Mouse (Mus musculus) embryonic facial prominence, embryonic 13.5 days (tissue): ENCODE results near the gene Tnk1. TPM values are rescaled to one million over a fixed set of nuclear protein-coding genes. Genes with fewer than 3 reads are reported as not detected.
A peak's percentile ranks its signal among the peaks of the same experiment; 100 is the strongest.

Experiments
- ATAC-seq: fragments of 200-750 bp; cut with Nextera tagmentation; 2 replicates; pipeline ENCODE4 v1.8.0; 2017; ENCODE audit warnings: low read depth; ENCODE audit not compliant: insufficient number of reproducible peaks, insufficient read depth, low FRiP score, low TSS enrichment
- H3K27ac ChIP-seq: fragments of 300-500 bp; sonication (generic); 2 replicates; pipeline ENCODE4 v1.5.1; 2015; ENCODE audit warnings: moderate library complexity, mild to moderate bottlenecking, inconsistent platforms
- H3K27me3 ChIP-seq: fragments of 300-500 bp; sonication (generic); 2 replicates; pipeline ENCODE4 v1.6.1; 2015; ENCODE audit warnings: mild to moderate bottlenecking, inconsistent platforms
- H3K36me3 ChIP-seq: fragments of 300-500 bp; sonication (generic); 2 replicates; pipeline ENCODE4 v1.6.1; 2015; ENCODE audit warnings: mild to moderate bottlenecking, inconsistent platforms
- H3K4me1 ChIP-seq: fragments of 300-500 bp; sonication (generic); 2 replicates; pipeline ENCODE4 v1.6.1; 2015; ENCODE audit warnings: inconsistent platforms
- H3K4me2 ChIP-seq: fragments of 300-500 bp; sonication (generic); 2 replicates; pipeline ENCODE4 v1.6.1; 2015; ENCODE audit warnings: moderate library complexity, mild to moderate bottlenecking, inconsistent platforms
- H3K4me3 ChIP-seq: fragments of 300-500 bp; sonication (generic); 2 replicates; pipeline ENCODE4 v1.5.1; 2015; ENCODE audit warnings: mild to moderate bottlenecking, inconsistent platforms
- H3K9ac ChIP-seq: fragments of 300-500 bp; sonication (generic); 2 replicates; pipeline ENCODE4 v1.6.1; 2015; ENCODE audit warnings: mild to moderate bottlenecking, inconsistent platforms
- H3K9me3 ChIP-seq: fragments of 300-500 bp; sonication (generic); 2 replicates; pipeline ENCODE4 v1.6.1; 2016; ENCODE audit warnings: inconsistent platforms
- WGBS: fragments of 180-500 bp; shearing (Covaris S2); methylation state at CpG from one replicate; pipeline ENCODE4 v1.1.7; 2015; ENCODE audit warnings: mixed read lengths; 5-methylcytosine and 5-hydroxymethylcytosine counted together
- polyA plus RNA-seq: library from polyadenylated mRNA; unstranded; fragments of >200 nt; fragmentation: Nextera tagmentation; extraction: Ambion mirVana; gene quantifications from 2 replicates; pipeline ENCODE4 v1.2.1, GENCODE M21; 2015

Tnk1 gene
- polyA plus RNA-seq, result 4.9 and 5.3 TPM in 2 replicates

DNA sequence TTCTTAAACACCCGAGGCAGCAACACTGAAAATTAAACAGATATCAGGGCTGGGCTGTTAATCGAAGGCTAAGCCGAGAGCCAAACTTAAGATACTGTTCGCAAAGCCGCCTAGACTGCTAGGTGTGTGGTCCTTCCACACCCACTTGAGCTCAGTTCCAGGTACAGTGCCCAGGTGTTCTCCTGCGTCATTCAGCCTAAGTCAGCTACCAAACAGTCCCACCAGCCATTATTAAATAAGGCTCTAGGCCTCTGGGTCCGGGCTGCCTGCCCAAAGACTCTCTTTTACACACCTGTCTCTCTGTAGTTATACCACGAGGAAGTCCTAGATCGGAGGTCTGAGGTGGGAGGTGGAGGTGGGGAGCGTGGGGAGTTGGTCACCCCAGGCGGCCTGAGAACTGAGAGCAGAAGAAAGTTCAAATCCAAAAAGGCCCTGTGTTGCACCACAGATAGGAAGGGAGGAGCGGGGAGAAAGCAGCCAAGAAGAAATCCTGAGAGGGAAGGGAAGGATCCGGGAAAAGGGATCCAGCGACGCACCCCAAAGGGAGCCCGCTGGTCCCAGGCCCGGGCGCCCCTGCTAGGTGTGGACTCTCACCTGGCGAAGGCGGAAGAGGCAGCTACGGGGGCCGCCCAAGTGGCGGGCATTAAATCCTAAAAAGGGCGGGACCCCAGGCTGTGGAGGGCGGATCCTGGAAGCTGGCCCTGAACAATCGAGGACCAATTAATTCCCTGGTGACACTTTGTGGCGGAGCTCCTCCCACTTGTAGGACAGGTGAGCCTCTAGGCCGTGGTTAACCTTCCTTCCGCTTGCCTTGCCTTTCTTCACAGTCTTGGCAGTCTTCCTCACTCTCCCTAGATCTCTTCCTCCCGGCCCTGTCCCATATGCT lies at the start of gene Tnk1:
Gene Tnk1 (minus strand): TSS at position 618 of the 886 bp plus-strand sequence.
- peaks cover 27% of the 10 kb centered on the region for H3K27me3 ChIP-seq
- H3K4me2 ChIP-seq, result peak within 1 kb of the TSS; percentile 42
- WGBS, result 17% methylated on average over 30 of the region's 30 CpGs
- no peak for ATAC-seq
- H3K9me3 ChIP-seq, result no peaks in the 10 kb centered on the region
- peak within 1 kb of the TSS; percentile 27 for H3K4me3 ChIP-seq
- H3K36me3 ChIP-seq, result no peaks in the 10 kb centered on the region; the same call in 1 of the 2 replicates
- peak within 1 kb of the TSS; percentile 58; the same call in 1 of the 2 replicates for H3K9ac ChIP-seq
- H3K4me1 ChIP-seq, result peaks cover 9% of the 10 kb centered on the region
- H3K27ac ChIP-seq, result peak within 1 kb of the TSS; percentile 73

DNA sequence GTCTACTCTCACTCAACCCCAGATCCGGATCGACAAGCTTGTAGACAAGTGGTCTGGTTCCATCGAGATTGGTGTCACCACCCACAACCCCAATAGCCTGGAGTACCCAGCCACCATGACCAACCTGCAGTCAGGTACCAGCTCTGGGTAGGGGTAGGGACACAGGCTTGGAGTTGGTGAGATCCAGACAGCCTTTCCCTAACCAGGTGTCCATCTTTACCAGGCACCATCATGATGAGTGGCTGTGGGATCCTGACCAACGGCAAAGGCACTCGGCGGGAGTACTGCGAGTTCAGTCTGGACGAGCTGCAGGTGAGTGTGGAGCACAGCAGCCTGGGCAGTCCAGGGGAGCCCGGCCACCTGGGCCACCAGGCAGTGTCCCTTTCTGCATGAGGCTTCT lies 45.8 kb upstream of the Tnk1 start:
- no peak for ATAC-seq
- H3K4me1 ChIP-seq, result peaks cover 20% of the 10 kb centered on the region
- peaks cover 62% of the 10 kb centered on the region for H3K36me3 ChIP-seq
- H3K9me3 ChIP-seq, result no peaks in the 10 kb centered on the region
- no peak overlapping the region for H3K4me3 ChIP-seq
- 0 out of 2 replicates have a peak overlapping the region, but pooled peaks have one; percentile 2 for H3K9ac ChIP-seq
- no peak overlapping the region for H3K27ac ChIP-seq
- H3K27me3 ChIP-seq, result no peaks in the 10 kb centered on the region
- H3K4me2 ChIP-seq, result no peak overlapping the region
- 95% methylated on average over 9 of the region's 9 CpGs for WGBS

DNA sequence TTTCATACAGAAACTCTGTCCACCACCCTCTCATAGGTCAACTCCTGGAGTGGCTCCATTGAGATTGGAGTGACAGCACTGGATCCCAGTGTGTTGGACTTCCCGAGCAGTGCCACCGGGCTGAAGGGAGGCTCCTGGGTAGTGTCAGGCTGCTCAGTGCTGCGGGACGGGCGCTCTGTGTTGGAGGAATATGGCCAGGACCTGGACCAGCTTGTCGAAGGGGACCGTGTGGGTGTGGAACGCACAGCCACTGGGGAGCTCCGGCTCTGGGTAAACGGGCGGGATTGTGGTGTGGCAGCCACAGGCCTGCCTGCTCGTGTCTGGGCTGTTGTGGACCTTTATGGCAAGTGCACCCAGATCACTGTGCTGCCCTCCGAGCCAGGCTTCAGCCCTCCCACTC lies 44.4 kb upstream of the Tnk1 start:
- no peak overlapping the region for H3K27ac ChIP-seq
- peak overlapping the region; percentile 78 for H3K4me3 ChIP-seq
- no peaks in the 10 kb centered on the region for H3K9me3 ChIP-seq
- H3K4me1 ChIP-seq, result peaks cover 28% of the 10 kb centered on the region
- H3K9ac ChIP-seq, result peak overlapping the region; percentile 96
- ATAC-seq, result no peak
- H3K4me2 ChIP-seq, result peak overlapping the region; percentile 83
- H3K36me3 ChIP-seq, result peaks cover 48% of the 10 kb centered on the region
- 88% methylated on average over 13 of the region's 13 CpGs for WGBS
- H3K27me3 ChIP-seq, result no peaks in the 10 kb centered on the region

DNA sequence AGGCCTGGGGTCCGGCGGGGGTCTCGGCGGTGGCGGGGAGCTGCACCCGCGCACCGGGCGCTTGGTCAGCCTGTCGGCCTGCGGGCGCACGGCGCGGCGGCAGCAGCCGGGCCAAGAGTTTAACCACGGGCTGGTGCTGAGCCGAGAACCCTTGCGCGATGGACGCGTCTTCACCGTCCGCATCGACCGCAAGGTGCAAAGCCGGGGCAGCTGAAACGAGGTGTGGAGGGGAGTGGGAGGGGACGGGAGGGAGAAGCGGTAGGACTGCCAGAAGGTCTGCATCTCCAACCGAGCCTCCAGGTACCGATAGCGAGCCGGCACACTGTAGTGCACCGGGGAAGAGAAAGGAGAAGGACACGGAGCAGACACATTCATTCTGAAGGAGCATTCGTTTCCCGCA lies 43.5 kb upstream of the Tnk1 start:
- peaks cover 28% of the 10 kb centered on the region for H3K4me1 ChIP-seq
- H3K4me3 ChIP-seq, result peak overlapping the region; percentile 78
- peak overlapping the region; percentile 97 for H3K27ac ChIP-seq
- WGBS, result 1% methylated on average over 39 of the region's 39 CpGs
- ATAC-seq, result no peak
- H3K9me3 ChIP-seq, result no peaks in the 10 kb centered on the region
- H3K27me3 ChIP-seq, result no peaks in the 10 kb centered on the region
- peaks cover 39% of the 10 kb centered on the region for H3K36me3 ChIP-seq
- H3K4me2 ChIP-seq, result peak overlapping the region; percentile 83
- peak overlapping the region; percentile 96 for H3K9ac ChIP-seq

DNA sequence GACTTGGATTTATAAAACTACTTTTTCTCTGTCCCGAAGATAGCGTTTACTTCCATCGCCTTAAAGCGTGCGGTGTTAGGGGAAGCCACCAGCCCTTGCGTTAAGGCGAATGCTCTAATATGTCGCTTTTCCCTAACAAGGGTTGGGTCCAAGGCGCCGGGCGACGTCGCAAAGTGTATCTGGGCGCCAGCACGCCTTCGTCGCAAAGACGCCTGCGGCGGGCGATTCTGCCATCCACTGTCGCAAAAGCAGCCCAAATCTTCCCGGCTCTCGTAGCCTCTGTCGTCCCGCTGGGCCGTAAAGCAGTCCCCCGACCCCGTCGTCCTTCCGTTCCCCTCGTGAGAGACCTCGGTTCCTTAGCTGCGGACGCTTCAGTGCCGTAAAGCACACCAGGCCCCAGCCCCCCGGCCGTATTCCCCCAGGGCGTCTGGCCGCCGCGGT lies 42.9 kb upstream of the Tnk1 start:
- H3K27me3 ChIP-seq, result no peaks in the 10 kb centered on the region
- peak overlapping the region; percentile 78 for H3K4me3 ChIP-seq
- WGBS, result under 1% methylated on average over 42 of the region's 42 CpGs
- peak overlapping the region; percentile 96 for H3K9ac ChIP-seq
- ATAC-seq, result peak; percentile 76
- H3K4me1 ChIP-seq, result peaks cover 28% of the 10 kb centered on the region
- H3K27ac ChIP-seq, result peak overlapping the region; percentile 97
- no peaks in the 10 kb centered on the region for H3K9me3 ChIP-seq
- H3K36me3 ChIP-seq, result peaks cover 33% of the 10 kb centered on the region
- H3K4me2 ChIP-seq, result peak overlapping the region; percentile 83

DNA sequence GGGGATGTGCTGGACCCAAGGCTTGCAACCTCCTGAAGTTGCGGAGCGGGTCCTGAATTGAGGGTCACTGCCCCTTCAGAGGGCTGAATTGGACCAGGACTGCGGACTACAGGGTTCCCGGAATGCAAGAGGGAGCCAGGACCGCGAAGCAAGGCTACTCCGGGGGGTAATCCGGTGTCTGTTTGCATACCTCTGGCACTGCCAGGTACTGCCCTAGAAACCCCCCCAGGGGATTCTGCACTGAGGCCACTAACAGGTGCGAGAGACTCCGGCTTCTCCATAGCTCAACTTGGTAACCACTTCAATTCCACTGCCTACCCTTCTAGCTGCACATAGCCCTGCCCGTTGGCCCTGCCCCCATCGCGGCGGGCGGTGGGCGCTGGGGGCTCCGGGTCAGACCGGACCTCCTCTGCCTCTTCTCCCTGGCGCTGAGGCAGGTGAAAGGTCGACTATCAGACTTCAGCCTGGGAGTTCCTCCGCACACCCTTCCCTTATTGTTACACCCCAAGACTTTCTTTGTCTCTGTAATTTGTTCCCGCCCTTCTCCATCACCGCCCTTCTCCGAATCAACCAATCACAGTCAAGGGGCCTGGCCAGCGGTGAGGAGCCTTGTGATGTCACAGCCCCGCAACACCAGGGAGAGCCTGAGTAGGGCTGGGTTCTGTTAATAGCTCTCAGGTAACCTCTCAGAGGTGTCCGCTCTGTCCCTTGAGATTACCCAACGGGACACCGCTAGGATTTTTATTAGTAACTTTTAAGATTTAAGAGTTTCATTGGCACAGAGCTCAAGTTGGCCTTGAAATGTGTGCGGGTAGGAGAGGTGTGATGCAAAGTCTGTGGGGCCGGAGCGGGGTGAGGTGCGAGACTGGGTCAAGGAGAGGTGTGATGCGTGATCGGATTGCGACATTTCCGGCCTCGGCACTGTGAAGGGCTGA lies 42.2 kb upstream of the Tnk1 start, which contains the start of the genes 2810408A11Rik and Neurl4:
Gene 2810408A11Rik (minus strand): TSS at position 517 of the 935 bp plus-strand sequence.
Gene Neurl4 (plus strand): TSS at position 602 of the 935 bp plus-strand sequence.
- Histone ChIP-seq H3K9me3 (no peaks in the 10 kb centered on the region), H3K4me1 (peaks cover 28% of the 10 kb centered on the region), H3K27ac (peak within 1 kb of the TSS; percentile 97), H3K9ac (peak within 1 kb of the TSS; percentile 96), H3K4me3 (peak within 1 kb of the TSS; percentile 78), H3K27me3 (no peaks in the 10 kb centered on the region), H3K4me2 (peak within 1 kb of the TSS; percentile 83), H3K36me3 (peaks cover 26% of the 10 kb centered on the region)
- 0% methylated on average over 38 of the region's 38 CpGs for WGBS
- peak; percentile 92 for ATAC-seq

DNA sequence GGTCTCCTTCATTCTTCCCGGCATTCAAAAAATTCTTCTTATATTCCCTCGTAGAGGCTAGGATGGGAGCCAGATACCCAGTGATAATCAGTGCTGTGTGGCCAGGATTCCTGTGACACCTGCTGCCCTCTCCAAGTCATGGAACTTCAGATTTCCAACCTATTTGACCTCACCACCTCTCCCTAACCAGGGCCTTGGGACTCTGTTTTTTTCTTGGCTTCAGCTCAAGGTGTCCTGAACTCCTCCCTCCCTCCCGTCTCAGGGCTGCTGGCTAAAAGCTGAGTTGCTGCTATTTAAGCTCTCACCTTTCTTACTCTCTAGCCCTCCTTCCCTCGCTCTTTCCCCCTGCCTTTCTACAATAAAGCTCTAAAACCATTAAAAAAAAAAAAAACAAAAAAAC lies 41.3 kb upstream of the Tnk1 start:
- Histone ChIP-seq H3K9me3 (no peaks in the 10 kb centered on the region), H3K9ac (peak overlapping the region; percentile 96), H3K4me2 (peak overlapping the region; percentile 83), H3K4me1 (peaks cover 28% of the 10 kb centered on the region), H3K4me3 (peak overlapping the region; percentile 78), H3K27me3 (no peaks in the 10 kb centered on the region), H3K36me3 (peaks cover 17% of the 10 kb centered on the region), H3K27ac (peak overlapping the region; percentile 97; the same call in 1 of the 2 replicates)
- 21% methylated on average over 4 of the region's 4 CpGs for WGBS
- ATAC-seq, result no peak

DNA sequence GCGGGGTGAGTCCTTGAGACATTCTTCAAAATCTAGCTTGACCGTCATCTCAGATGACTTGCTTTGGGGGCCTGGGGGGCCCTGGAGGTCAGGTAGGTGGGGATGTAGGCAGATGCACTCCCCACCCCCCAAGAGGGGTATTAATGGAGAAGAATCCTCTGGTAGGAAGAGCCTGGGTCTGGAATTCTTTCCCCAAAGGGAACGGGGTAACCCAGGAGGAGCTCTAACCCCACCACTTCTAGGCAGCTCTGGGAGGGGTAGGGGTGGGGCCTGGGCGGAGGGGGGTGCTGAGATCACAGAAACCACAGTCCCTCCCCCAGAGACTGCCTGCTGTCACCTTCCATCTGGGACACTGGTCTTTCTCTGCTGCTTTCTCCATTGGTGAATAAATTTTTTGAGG lies 36.8 kb upstream of the Tnk1 start, which contains the start of gene Acap1:
Gene Acap1 (minus strand): TSS at position 249 of the 400 bp plus-strand sequence.
- Histone ChIP-seq H3K4me3 (no peak within 1 kb of the TSS), H3K9ac (no peak within 1 kb of the TSS), H3K27me3 (no peaks in the 10 kb centered on the region), H3K27ac (no peak within 1 kb of the TSS; the same call in 1 of the 2 replicates), H3K4me1 (peaks cover 15% of the 10 kb centered on the region), H3K36me3 (no peaks in the 10 kb centered on the region), H3K9me3 (no peaks in the 10 kb centered on the region), H3K4me2 (no peak within 1 kb of the TSS)
- 78% methylated on average over 4 of the region's 4 CpGs for WGBS
- no peak for ATAC-seq

DNA sequence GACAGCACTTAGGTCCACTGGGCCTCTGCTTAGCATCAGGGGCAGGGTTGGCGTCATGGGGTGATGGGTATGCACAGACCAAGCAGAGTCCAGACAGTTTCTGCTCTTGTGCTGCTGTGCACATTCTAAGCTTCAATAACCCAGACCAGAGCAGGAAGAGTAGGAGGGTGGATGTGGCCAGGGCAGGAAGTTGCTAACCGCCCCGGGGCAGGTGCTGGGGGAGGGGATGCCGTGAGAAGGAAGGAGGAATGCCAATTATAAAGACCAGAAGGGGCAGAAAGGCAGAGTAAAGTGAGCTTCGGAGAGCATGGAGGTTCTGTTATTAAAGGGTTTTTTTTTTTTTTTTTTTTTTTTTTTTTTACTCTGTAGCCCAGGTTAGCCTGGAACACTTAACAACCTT lies 36.1 kb upstream of the Tnk1 start:
- H3K4me3 ChIP-seq, result no peak overlapping the region
- H3K9ac ChIP-seq, result no peak overlapping the region
- no peaks in the 10 kb centered on the region for H3K36me3 ChIP-seq
- 62% methylated on average over 5 of the region's 5 CpGs for WGBS
- no peak overlapping the region for H3K27ac ChIP-seq
- ATAC-seq, result no peak
- H3K27me3 ChIP-seq, result no peaks in the 10 kb centered on the region
- peaks cover 12% of the 10 kb centered on the region for H3K4me1 ChIP-seq
- H3K4me2 ChIP-seq, result no peak overlapping the region
- no peaks in the 10 kb centered on the region for H3K9me3 ChIP-seq

DNA sequence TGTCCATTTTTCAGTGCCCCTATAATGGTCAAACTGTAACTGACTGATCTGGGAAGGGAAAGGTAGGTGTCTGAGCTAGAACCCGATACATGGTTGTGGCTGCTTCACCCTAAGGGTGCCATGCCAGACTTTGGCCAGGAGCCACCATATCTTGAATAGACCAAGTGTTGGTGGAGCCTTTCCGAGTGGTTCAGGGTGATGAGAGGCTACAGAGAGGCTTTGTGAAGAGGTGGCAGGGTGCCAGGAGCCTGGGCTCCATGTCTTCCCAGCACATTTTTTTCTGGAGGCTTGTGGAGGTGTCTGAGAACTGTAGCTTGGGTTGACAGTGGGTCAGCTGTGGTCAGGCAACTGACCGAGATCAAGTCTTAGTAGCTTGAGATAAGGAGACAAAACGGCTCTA lies 33.0 kb upstream of the Tnk1 start:
- Histone ChIP-seq H3K36me3 (no peaks in the 10 kb centered on the region), H3K27me3 (no peaks in the 10 kb centered on the region), H3K27ac (no peak overlapping the region), H3K9me3 (no peaks in the 10 kb centered on the region), H3K4me3 (no peak overlapping the region), H3K9ac (no peak overlapping the region), H3K4me2 (no peak overlapping the region), H3K4me1 (no peaks in the 10 kb centered on the region; the same call in 1 of the 2 replicates)
- WGBS, result 81% methylated on average over 4 of the region's 4 CpGs
- no peak for ATAC-seq
